Mouse (Mus musculus): Measurements from ENCODE around the gene Tubd1.

DNA sequence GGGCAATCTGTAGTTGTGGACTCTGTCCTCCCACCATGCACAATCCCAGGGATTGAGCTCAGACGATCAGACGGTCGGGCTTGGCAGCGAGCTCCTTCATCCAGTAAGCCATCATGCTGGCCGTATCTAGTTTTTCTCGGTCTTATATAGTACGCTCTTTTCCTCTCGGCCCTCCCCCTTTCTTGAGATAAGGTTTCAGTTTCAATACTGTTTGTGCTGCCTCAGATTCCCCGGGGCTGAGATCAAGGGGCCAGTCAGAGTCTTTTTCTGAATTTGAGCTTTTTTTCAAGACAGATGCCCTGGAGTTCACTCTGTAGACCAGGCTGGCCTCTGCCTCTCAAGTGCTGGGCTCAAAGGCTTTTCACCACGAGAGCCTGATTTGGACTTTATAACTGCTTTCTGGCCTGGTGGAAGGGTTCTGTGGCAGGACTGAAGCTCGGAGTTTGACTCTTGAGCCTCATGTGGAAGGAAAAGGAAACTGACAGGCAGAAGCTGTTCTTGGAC, 36.5 kb downstream of the Tubd1 start:
- TF ChIP-seq POLR2A (IDR thresholded peaks at IDR 0.05; ENCODE audit: insufficient read depth, low read depth, low read length) = no peak
- TF ChIP-seq CTCF (IDR thresholded peaks at IDR 0.05; ENCODE audit: insufficient read depth, low read depth, low read length) = no peak
